Mouse (Mus musculus): ENCODE measurements around the gene Stk38. TPM values are rescaled to one million over a fixed set of nuclear protein-coding genes. Genes with fewer than 3 reads are reported as not detected.

Stk38 gene
- 100 to 1,000 TPM; 267 to 298 TPM for total RNA-seq (2023)

GRCm38 (mm10) chr17:29007641-29008325 is at the start of gene Stk38:
TSS of gene Stk38 (minus strand) at chr17:29007995.

GRCm38 (mm10) chr17:29032274-29033069 is 24.7 kb upstream of the Stk38 start, which contains the start of gene Srsf3:
TSS of gene Srsf3 (plus strand) at chr17:29032628.

DNA sequence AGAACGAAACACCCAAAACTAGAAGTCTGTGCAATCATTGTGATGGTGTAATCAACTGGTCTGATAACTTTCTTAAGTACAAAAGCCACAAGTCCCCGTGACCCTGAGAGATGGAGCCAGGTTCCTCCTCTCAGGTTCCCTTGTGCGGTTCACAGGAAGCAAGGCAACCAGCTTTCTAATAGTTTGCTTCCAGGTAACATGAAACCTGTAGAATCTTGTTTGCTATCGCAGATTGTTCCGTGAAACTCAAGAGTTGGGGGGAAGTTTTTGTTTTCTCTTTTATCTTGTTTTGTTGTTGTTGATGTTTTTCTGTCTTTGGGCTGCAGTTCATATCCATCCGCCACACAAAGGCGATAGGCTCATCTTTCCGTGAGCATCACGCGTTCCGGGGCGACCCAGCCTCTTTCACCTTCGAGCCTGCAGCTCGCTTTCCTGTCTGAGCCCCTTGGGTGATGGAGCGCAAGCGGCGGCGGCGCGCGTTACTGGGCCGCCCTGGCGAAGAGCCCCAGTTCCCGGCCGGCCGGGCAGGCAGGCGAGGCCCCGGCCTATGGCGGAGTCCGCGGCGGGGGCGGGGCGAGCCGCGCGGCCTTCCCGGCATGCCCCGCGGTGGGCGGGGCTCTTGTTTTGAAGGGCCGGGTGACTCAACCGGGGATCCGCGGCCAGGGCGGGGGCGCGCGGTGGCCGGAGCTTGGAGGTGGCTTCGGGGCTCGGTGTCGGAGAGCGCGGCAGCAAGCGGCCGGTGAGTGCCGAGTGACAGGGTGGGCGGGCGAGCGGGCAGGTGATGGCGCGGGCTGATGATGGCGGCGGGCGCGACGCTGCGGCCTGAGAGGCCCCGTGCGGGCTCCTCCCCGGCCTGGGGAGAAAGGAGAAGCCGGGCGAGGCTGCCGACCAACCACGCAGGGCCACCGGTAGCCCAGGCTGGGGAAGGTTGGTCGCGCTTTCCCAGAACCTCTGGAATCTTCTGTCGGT is 55.7 kb downstream of the Stk38 start, which contains the start of gene Kctd20:
Gene Kctd20, plus strand, starts transcription at position 120 of the 969 bp plus-strand sequence.

GRCm38 (mm10) chr17:28943740-28944139 is 64.1 kb downstream of the Stk38 start, which contains the start of gene Pxt1:
TSS of gene Pxt1 (minus strand) at chr17:28943840.

Other genes with a start within 250 kb of the Stk38 start
- 100 to 1,000 TPM; 149 to 167 TPM for gene Mapk13, start 238.7 kb downstream of the Stk38 start, total RNA-seq (2023)
- gene Brpf3, start 206.9 kb downstream of the Stk38 start, total RNA-seq (2023) = 10 to 100 TPM; 52.6 to 62.7 TPM
- 1 to 10 TPM; 2.5 to 3.9 TPM for gene Pnpla1, start 149.6 kb downstream of the Stk38 start, total RNA-seq (2023)
- under 1 TPM; 0.35 to 0.38 TPM for gene 4930539E08Rik, start 92.7 kb downstream of the Stk38 start, total RNA-seq (2023)
- 1 to 10 TPM; 1.9 to 3.4 TPM for gene Pxt1, start 64.2 kb downstream of the Stk38 start, total RNA-seq (2023)
- gene Kctd20, start 56.0 kb downstream of the Stk38 start, total RNA-seq (2023) = 100 to 1,000 TPM; 171 to 175 TPM
- 100 to 1,000 TPM; 252 to 277 TPM for gene Srsf3, start 24.6 kb upstream of the Stk38 start, total RNA-seq (2023)
- 10 to 100 TPM; 30.5 to 41.6 TPM for gene Cdkn1a, start 83.0 kb upstream of the Stk38 start, total RNA-seq (2023)
- 100 to 1,000 TPM; 223 to 233 TPM for gene Rab44, start 106.2 kb upstream of the Stk38 start, total RNA-seq (2023)
- gene Cpne5, start 230.2 kb upstream of the Stk38 start, total RNA-seq (2023) = under 1 TPM in 1 of 2 experiments, not detected in 1; 0.13 TPM

Data from neutrophil, adult 83 days (primary cell).